Mouse (Mus musculus) bone marrow macrophage, adult 2 months (primary cell): Measurements from ENCODE around the gene A530016L24Rik.

Source experiments
- CTCF ChIP-seq: IDR thresholded peaks from 2 replicates; pipeline ENCODE4 v1.5.1; 2012; ENCODE audit warnings: low read depth, mild to moderate bottlenecking, low read length, moderate library complexity
- POLR2A ChIP-seq: IDR thresholded peaks from 2 replicates; pipeline ENCODE4 v1.6.1; 2012; ENCODE audit warnings: mild to moderate bottlenecking, low read depth, low read length, borderline replicate concordance

DNA sequence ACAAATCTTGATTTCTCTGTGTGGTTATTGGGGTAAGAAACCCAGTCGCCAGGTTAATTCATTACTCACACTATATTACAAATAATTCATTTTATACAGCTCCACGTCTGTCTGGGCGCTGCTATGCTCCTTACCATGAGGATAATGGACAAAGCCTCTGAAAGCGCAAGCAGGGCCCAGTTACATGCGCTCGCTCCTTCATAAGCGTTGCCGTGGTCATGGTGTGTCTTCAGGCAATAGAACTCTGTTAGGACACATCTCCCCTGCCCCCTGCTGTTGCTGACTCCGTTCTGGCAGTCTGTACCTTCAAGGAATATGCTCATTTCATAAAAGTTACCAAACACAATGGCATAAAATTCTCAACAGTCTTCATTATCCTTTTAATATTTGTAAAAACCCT lies 37.4 kb upstream of the A530016L24Rik start:
- TF ChIP-seq POLR2A (no peak), CTCF (no peak)
